Mouse (Mus musculus) brain, embryonic 14.5 days (tissue): ENCODE data around the gene Gm2663.

ENCODE experiments used
- CTCF ChIP-seq: fragments of 200-500 bp; IDR thresholded peaks from 2 replicates; pipeline ENCODE4 v1.5.1; 2012; ENCODE audit warnings: inconsistent platforms, mild to moderate bottlenecking, moderate library complexity, borderline replicate concordance; ENCODE audit not compliant: insufficient read depth, insufficient read length; ENCODE audit errors: extremely low read depth
- POLR2A ChIP-seq: fragments of 200-500 bp; IDR thresholded peaks from 2 replicates; pipeline ENCODE4 v1.6.1; 2012; ENCODE audit warnings: mild to moderate bottlenecking, inconsistent platforms, borderline replicate concordance; ENCODE audit not compliant: poor library complexity, insufficient read depth, insufficient read length, severe bottlenecking; ENCODE audit errors: extremely low read depth

GRCm38 (mm10) chr6:40951770-40952169 is 47.5 kb downstream of the Gm2663 start, which contains the start of gene Gm4744:
- TF ChIP-seq CTCF (no peak), POLR2A (no peak)
